Mouse (Mus musculus) brain, embryonic 14.5 days (tissue): ENCODE results near the gene Gm3095. TPM values are rescaled to one million over a fixed set of nuclear protein-coding genes. Genes with fewer than 3 reads are reported as not detected.
"Not testable (repeated sequence)": the region's sequence is repeated elsewhere in the genome, so short reads cannot be mapped to it uniquely, and the experiment has no call there.

Source experiments
- DNase-seq: peaks from one replicate; pipeline ENCODE4 v3.0.0-alpha.2; 2011; ENCODE audit warnings: low read depth
- polyA plus RNA-seq: library from polyadenylated mRNA; depleted of rRNA; stranded (reverse); fragments of >200 nt; gene quantifications from 2 replicates; pipeline ENCODE4 v1.2.3, GENCODE M21; 2012; rRNA removed

The Gm3095 gene
- 0.93 and 1.7 TPM in 2 replicates for polyA plus RNA-seq

DNA sequence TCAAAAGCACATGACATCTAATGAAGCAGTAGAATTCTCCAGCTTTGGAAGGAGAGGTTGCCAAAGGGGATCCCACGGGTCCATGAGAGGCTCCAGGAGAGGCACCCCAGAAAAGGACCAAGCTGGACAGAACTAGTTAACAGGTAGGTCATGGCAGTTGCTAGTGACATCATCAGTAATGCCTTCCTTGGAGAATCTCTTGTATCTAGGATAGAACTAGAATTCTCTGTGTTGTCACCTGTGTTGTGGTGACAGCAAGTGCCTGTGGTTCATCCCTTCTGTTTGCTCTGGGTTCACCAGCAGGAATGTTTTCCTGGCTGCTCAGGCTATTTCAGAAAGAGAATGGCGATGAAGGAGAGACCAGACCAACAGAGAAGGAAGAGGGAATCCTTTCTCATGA lies at the start of gene Gm3095:
Gm3095 (plus strand) TSS at position 301 of the 400 bp plus-strand sequence.
- DNase-seq, result not testable (repeated sequence)

DNA sequence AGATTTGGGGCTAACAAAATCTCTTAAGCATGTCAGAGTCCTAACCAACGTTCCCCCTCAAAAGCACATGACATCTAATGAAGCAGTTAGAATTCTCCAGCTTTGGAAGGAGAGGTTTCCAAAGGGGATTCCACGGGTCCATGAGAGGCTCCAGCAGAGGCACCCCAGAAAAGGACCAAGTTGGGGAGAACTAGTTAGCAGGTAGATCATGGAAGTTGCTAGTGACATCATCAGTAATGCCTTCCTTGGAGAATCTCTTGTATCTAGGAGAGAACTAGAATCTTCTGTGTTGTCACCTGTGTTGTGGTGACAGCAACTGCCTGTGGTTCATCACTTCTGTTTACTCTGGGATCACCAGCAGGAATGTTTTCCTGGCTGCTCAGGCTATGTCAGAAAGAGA lies 31.9 kb upstream of the Gm3095 start, which contains the start of gene Gm3029:
Gm3029 (plus strand) TSS at position 301 of the 400 bp plus-strand sequence.
- not testable (repeated sequence) for DNase-seq

DNA sequence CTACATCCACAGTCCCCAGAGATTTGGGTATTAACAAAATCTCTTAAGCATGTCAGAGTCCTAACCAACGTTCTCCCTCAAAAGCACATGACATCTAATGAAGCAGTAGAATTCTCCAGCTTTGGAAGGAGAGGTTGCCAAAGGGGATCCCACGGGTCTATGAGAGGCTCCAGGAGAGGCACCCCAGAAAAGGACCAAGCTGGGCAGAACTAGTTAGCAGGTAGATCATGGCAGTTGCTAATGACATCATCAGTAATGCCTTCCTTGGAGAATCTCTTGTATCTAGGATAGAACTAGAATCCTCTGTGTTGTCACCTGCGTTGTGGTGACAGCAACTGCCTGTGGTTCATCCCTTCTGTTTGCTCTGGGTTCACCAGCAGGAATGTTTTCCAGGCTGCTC lies 34.7 kb downstream of the Gm3095 start, which contains the start of gene Gm3099:
Gm3099 (plus strand) TSS at position 301 of the 400 bp plus-strand sequence.
- DNase-seq, result not testable (repeated sequence)

Other genes with a start within 250 kb of the Gm3095 start
- gene Gm3002, start 153.5 kb upstream of the Gm3095 start, polyA plus RNA-seq, result 6.7 and 7.2 TPM in 2 replicates
- gene Gm3033, start 117.3 kb upstream of the Gm3095 start, polyA plus RNA-seq, result 0.14 TPM in 1 of 2 replicates, not detected in the other
- gene Gm2916, start 79.4 kb upstream of the Gm3095 start, polyA plus RNA-seq, result not detected in 2 replicates
- not detected in 2 replicates for gene Gm3029, start 31.8 kb upstream of the Gm3095 start, polyA plus RNA-seq
- gene Gm3099, start 34.8 kb downstream of the Gm3095 start, polyA plus RNA-seq, result not detected in 2 replicates
- gene Gm5796, start 60.4 kb downstream of the Gm3095 start, polyA plus RNA-seq, result 5.6 and 6.0 TPM in 2 replicates
- not detected in 2 replicates for gene Gm3115, start 120.6 kb downstream of the Gm3095 start, polyA plus RNA-seq
- 5.7 and 7.1 TPM in 2 replicates for gene Gm8108, start 147.0 kb downstream of the Gm3095 start, polyA plus RNA-seq
- not detected in 2 replicates for gene Gm3127, start 201.5 kb downstream of the Gm3095 start, polyA plus RNA-seq
- gene Gm2974, start 219.0 kb downstream of the Gm3095 start, polyA plus RNA-seq, result 6.8 and 7.8 TPM in 2 replicates